Mouse (Mus musculus): ENCODE data around the gene Gan. TPM values are rescaled to one million over a fixed set of nuclear protein-coding genes. Genes with fewer than 3 reads are reported as not detected.

Gan gene
- total and polyA plus RNA-seq, 3 experiments: 5.6 to 8.7 TPM; not detected in 1

DNA sequence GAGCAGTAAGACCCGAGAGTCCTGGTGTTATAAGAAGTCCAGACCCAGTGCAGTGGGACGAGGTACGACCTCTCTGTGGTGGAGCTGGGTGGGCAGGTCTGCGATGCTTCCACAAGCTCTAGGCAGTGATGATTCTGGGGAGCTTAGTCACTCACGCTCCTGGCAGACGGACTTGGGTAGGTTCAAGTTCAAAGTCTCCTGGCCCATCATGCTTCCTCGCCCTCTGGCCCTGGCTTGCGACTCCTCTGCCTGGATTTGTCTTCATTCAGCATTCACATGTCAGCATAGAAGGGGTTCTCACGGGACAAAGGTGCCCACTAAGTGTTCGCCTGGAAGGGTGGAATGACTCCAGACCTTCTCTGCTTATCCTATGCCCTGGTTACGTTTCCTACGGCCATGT, 68.4 kb downstream of the Gan start:
- no peak for TF ChIP-seq TCF12 (IDR thresholded peaks at IDR 0.05; ENCODE audit: low read depth, low read length)
- no peak for TF ChIP-seq CHD1 (IDR thresholded peaks at IDR 0.05; ENCODE audit: low read depth, low read length)
- TF ChIP-seq UBTF (IDR thresholded peaks at IDR 0.05; ENCODE audit: borderline replicate concordance, insufficient read depth, low read depth, low read length): no peak
- no peak for TF ChIP-seq JUND (IDR thresholded peaks at IDR 0.05; ENCODE audit: low read depth, low read length)
- no peak for TF ChIP-seq ZC3H11A (IDR thresholded peaks at IDR 0.05; ENCODE audit: low read depth, low read length)
- no peak for TF ChIP-seq EP300 (IDR thresholded peaks at IDR 0.05; ENCODE audit: low read depth in 1 of 2, low read length in 2 of 2)
- TF ChIP-seq SIN3A (IDR thresholded peaks at IDR 0.05; ENCODE audit: low read length): no peak
- no peak for TF ChIP-seq ZKSCAN1 (IDR thresholded peaks at IDR 0.05; ENCODE audit: low read depth, low read length)
- no peak for TF ChIP-seq NELFE (IDR thresholded peaks at IDR 0.05; ENCODE audit: low read depth, low read length)
- no peak for TF ChIP-seq MXI1 (IDR thresholded peaks at IDR 0.05; ENCODE audit: low read depth, low read length)
- Histone ChIP-seq H3K4me3 (ENCODE audit: control insufficient read depth in 1 of 2, insufficient read depth in 1 of 2, low read depth in 2 of 2, low read length in 2 of 2) (no peak overlapping the region), H3K4me1 (ENCODE audit: control insufficient read depth in 1 of 2, insufficient read depth in 2 of 2, low read length in 2 of 2) (peaks cover 0 to 2% of the 10 kb centered on the region in 2 experiments; a peak in 1 of 4 replicates), H3K27ac (ENCODE audit: control insufficient read depth, low read depth, low read length) (no peak overlapping the region), H3K9me3 (replicated peaks; ENCODE audit: insufficient read depth, low read length) (no peaks in the 10 kb centered on the region), H3K79me2 (ENCODE audit: control insufficient read depth, insufficient read depth, low read length, poor library complexity) (no peaks in the 10 kb centered on the region; the same call in 1 of the 2 replicates), H3K9ac (ENCODE audit: control insufficient read depth, low read depth, low read length, poor library complexity, severe bottlenecking) (no peak overlapping the region), H3K36me3 (ENCODE audit: control insufficient read depth in 1 of 2, insufficient read depth in 2 of 2, low read length in 2 of 2) (peaks cover 0 to 2% of the 10 kb centered on the region in 2 experiments; a peak in 1 of 4 replicates), H3K27me3 (ENCODE audit: control insufficient read depth in 1 of 2, insufficient read depth in 2 of 2, low read length in 2 of 2) (no peaks in the 10 kb centered on the region)
- no peak for DNase-seq (ENCODE audit: low read depth, low spot score)

DNA sequence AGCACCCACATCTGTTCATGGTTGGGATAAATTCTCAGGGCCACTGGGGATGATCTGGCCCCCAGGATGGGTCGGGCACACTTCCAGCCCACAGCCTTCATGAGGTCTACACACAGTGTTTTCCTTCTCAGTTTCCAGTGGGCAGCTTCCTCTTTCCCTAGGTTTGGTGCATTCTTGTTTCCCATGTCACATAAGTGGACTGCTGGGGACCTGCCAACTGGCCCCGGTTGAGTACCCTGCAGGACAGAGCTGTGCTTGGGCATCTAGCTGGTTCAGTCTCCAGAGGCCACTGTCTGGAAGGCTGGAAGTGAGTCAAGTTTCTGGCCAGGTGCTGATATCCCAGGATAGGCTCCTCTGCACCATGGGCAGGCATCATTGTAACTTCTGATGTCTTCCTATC, 69.4 kb downstream of the Gan start:
- Histone ChIP-seq H3K9me3 (replicated peaks; ENCODE audit: insufficient read depth, low read length) (no peaks in the 10 kb centered on the region), H3K4me3 (ENCODE audit: control insufficient read depth in 1 of 2, insufficient read depth in 1 of 2, low read depth in 2 of 2, low read length in 2 of 2) (no peak overlapping the region), H3K27ac (ENCODE audit: control insufficient read depth, low read depth, low read length) (no peak overlapping the region), H3K36me3 (ENCODE audit: control insufficient read depth in 1 of 2, insufficient read depth in 2 of 2, low read length in 2 of 2) (peaks cover 0 to 2% of the 10 kb centered on the region in 2 experiments; a peak in 1 of 4 replicates), H3K27me3 (ENCODE audit: control insufficient read depth in 1 of 2, insufficient read depth in 2 of 2, low read length in 2 of 2) (no peaks in the 10 kb centered on the region), H3K9ac (ENCODE audit: control insufficient read depth, low read depth, low read length, poor library complexity, severe bottlenecking) (no peak overlapping the region), H3K79me2 (ENCODE audit: control insufficient read depth, insufficient read depth, low read length, poor library complexity) (no peaks in the 10 kb centered on the region; the same call in 1 of the 2 replicates), H3K4me1 (ENCODE audit: control insufficient read depth in 1 of 2, insufficient read depth in 2 of 2, low read length in 2 of 2) (peaks cover 0 to 2% of the 10 kb centered on the region in 2 experiments; a peak in 1 of 4 replicates)
- TF ChIP-seq CHD1 (IDR thresholded peaks at IDR 0.05; ENCODE audit: low read depth, low read length) (no peak), E2F4 (IDR thresholded peaks at IDR 0.05; ENCODE audit: borderline replicate concordance, low read depth, low read length) (no peak), HCFC1 (IDR thresholded peaks at IDR 0.05; ENCODE audit: low read depth, low read length) (no peak), SIN3A (IDR thresholded peaks at IDR 0.05; ENCODE audit: low read length) (no peak), MAFK (IDR thresholded peaks at IDR 0.05; ENCODE audit: borderline replicate concordance, low read depth, low read length) (no peak), POLR2AphosphoS2 (IDR thresholded peaks at IDR 0.05; ENCODE audit: low read length) (no peak), CHD2 (IDR thresholded peaks at IDR 0.05; ENCODE audit: low read length) (no peak)
- no peak for DNase-seq (ENCODE audit: low read depth, low spot score)

Data from MEL (cell line).